Mouse (Mus musculus): ENCODE data around the gene Krba1. TPM values are rescaled to one million over a fixed set of nuclear protein-coding genes. Genes with fewer than 3 reads are reported as not detected.

Gene Krba1
- polyA plus RNA-seq, 1 experiment from 2014 or later: 16.1 TPM

GRCm38 (mm10) chr6:48467490-48467889 is 72.1 kb downstream of the Krba1 start:
- ATAC-seq (ENCODE audit: insufficient read depth, low FRiP score, low read depth): no peak
- H3K36me3 ChIP-seq: no peaks in the 10 kb centered on the region
- no peak overlapping the region for H3K27ac ChIP-seq
- H3K4me1 ChIP-seq: no peaks in the 10 kb centered on the region
- H3K4me3 ChIP-seq (replicated peaks): no peak overlapping the region
- WGBS: 74% methylated on average over 7 of the region's 7 CpGs
- no peaks in the 10 kb centered on the region for H3K9me3 ChIP-seq
- H3K4me2 ChIP-seq: no peak overlapping the region
- H3K9ac ChIP-seq: no peak overlapping the region
- no peaks in the 10 kb centered on the region for H3K27me3 ChIP-seq (replicated peaks)

Small RNA genes lying within 50 kb of the gene (microRNA-seq; reads per million reads assigned to microRNA genes)
- not detected for gene Gm24325

Other genes with a start within 250 kb of the Krba1 start
- gene Zfp467, start 50.2 kb downstream of the Krba1 start, polyA plus RNA-seq (2015; fragmentation: Nextera tagmentation; extraction: Ambion mirVana): 25.3 and 26.2 TPM in 2 replicates
- gene Sspo, start 52.6 kb downstream of the Krba1 start, polyA plus RNA-seq (2015; fragmentation: Nextera tagmentation; extraction: Ambion mirVana): 0.26 and 0.27 TPM in 2 replicates
- gene Atp6v0e2, start 142.0 kb downstream of the Krba1 start, polyA plus RNA-seq (2015; fragmentation: Nextera tagmentation; extraction: Ambion mirVana): 22.7 and 23.4 TPM in 2 replicates
- 5.4 and 9.6 TPM in 2 replicates for gene Lrrc61, start 159.2 kb downstream of the Krba1 start, polyA plus RNA-seq (2015; fragmentation: Nextera tagmentation; extraction: Ambion mirVana)
- gene Rarres2, start 177.2 kb downstream of the Krba1 start, polyA plus RNA-seq (2015; fragmentation: Nextera tagmentation; extraction: Ambion mirVana): 83.2 and 89.3 TPM in 2 replicates
- not detected in 2 replicates for gene Gm45021, start 194.0 kb downstream of the Krba1 start, polyA plus RNA-seq (2015; fragmentation: Nextera tagmentation; extraction: Ambion mirVana)
- 26.6 and 27.8 TPM in 2 replicates for gene Repin1, start 198.3 kb downstream of the Krba1 start, polyA plus RNA-seq (2015; fragmentation: Nextera tagmentation; extraction: Ambion mirVana)
- gene Gm44965, start 198.4 kb downstream of the Krba1 start, polyA plus RNA-seq (2015; fragmentation: Nextera tagmentation; extraction: Ambion mirVana): 0.45 TPM in 1 of 2 replicates, not detected in the other
- gene Zfp775, start 206.5 kb downstream of the Krba1 start, polyA plus RNA-seq (2015; fragmentation: Nextera tagmentation; extraction: Ambion mirVana): 4.9 and 5.4 TPM in 2 replicates
- 0.92 and 1.1 TPM in 2 replicates for gene AI854703, start 231.2 kb downstream of the Krba1 start, polyA plus RNA-seq (2015; fragmentation: Nextera tagmentation; extraction: Ambion mirVana)